Mouse (Mus musculus): ENCODE data around the gene Ugt1a5. TPM values are rescaled to one million over a fixed set of nuclear protein-coding genes. Genes with fewer than 3 reads are reported as not detected.
"Not testable (repeated sequence)": the region's sequence is repeated elsewhere in the genome, so short reads cannot be mapped to it uniquely, and the experiment has no call there.

Ugt1a5 gene
- polyA plus RNA-seq, 1 experiment from 2014 or later: not detected

DNA sequence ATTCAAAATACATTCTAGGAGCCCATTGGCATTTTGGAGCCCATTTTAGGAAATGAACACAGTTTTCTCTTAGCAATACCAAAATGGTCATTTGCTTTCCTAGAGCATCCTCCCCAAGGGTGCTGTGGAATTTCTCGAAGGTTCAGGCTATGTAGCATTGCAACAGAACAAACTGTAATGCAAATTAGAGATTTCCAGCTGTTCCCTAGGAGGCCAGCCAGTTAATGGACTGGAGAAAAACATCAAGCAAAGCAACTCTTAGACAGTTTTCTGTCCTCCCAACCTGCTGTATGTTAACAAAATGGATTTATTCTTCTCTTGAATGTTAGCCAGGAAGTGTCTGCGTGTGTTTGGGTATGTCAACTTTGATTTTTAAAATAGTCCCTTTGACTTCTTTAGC, 29.2 kb upstream of the Ugt1a5 start:
- DNase-seq (ENCODE audit: low spot score, missing footprints) (no peak), ATAC-seq (ENCODE audit: low FRiP score) (no peak)
- Histone ChIP-seq H3K9me3 (ENCODE audit: control insufficient read depth, low read length) (no peaks in the 10 kb centered on the region), H3K27me3 (ENCODE audit: control insufficient read depth, insufficient read depth, low read length) (no peaks in the 10 kb centered on the region), H3K4me2 (no peak overlapping the region), H3K9ac (ENCODE audit: low read length) (no peak overlapping the region), H3K4me3 (ENCODE audit: low read depth, low read length) (no peak overlapping the region), H3K36me3 (ENCODE audit: control insufficient read depth, insufficient read depth, low read length) (no peaks in the 10 kb centered on the region), H3K4me1 (ENCODE audit: control insufficient read depth, insufficient read depth, low read length) (no peaks in the 10 kb centered on the region), H3K27ac (ENCODE audit: low read depth, low read length) (no peak overlapping the region)
- 81% methylated on average over 2 of the region's 2 CpGs for WGBS

- Histone ChIP-seq H3K27me3 (ENCODE audit: control insufficient read depth, insufficient read depth, low read length) (no peaks in the 10 kb centered on the region), H3K9me3 (ENCODE audit: control insufficient read depth, low read length) (no peaks in the 10 kb centered on the region), H3K36me3 (ENCODE audit: control insufficient read depth, insufficient read depth, low read length) (no peaks in the 10 kb centered on the region), H3K4me2 (no peak overlapping the region), H3K4me3 (ENCODE audit: low read depth, low read length) (no peak overlapping the region), H3K4me1 (ENCODE audit: control insufficient read depth, insufficient read depth, low read length) (no peaks in the 10 kb centered on the region), H3K27ac (ENCODE audit: low read depth, low read length) (no peak overlapping the region), H3K9ac (ENCODE audit: low read length) (no peak overlapping the region)
- DNase-seq (ENCODE audit: low spot score, missing footprints) (no peak), ATAC-seq (ENCODE audit: low FRiP score) (no peak)
- WGBS: 89% methylated on average over 3 of the region's 3 CpGs
Observed at GRCm38 (mm10) chr1:88137264-88137663, 28.5 kb upstream of the Ugt1a5 start.

DNA sequence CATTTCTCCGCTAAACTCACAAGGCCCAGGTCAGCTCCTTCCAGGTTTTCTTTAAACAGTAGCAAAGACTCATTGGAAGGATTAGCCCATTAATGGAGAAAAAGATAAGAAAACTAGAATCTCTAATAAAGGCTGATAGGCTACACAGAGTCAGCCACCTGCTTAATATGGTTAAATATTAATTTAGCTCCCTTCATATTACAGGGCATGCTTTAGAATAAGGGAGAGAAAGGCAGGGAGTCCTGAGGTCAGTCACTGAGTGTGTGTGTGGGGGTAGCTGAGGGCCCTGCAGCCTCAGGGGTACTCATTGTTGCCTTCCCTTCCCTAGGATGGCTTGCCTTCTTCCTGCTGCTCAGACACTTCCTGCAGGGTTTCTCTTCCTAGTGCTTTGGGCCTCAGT, 27.7 kb upstream of the Ugt1a5 start:
- no peak overlapping the region for H3K4me2 ChIP-seq
- H3K9me3 ChIP-seq (ENCODE audit: control insufficient read depth, low read length): no peaks in the 10 kb centered on the region
- no peak overlapping the region for H3K27ac ChIP-seq (ENCODE audit: low read depth, low read length)
- no peak overlapping the region for H3K9ac ChIP-seq (ENCODE audit: low read length)
- DNase-seq (ENCODE audit: low spot score, missing footprints) (no peak), ATAC-seq (ENCODE audit: low FRiP score) (no peak)
- no peaks in the 10 kb centered on the region for H3K4me1 ChIP-seq (ENCODE audit: control insufficient read depth, insufficient read depth, low read length)
- H3K4me3 ChIP-seq (ENCODE audit: low read depth, low read length): no peak overlapping the region
- 91% methylated on average over 1 of the region's 1 CpGs for WGBS
- no peaks in the 10 kb centered on the region for H3K27me3 ChIP-seq (ENCODE audit: control insufficient read depth, insufficient read depth, low read length)
- no peaks in the 10 kb centered on the region for H3K36me3 ChIP-seq (ENCODE audit: control insufficient read depth, insufficient read depth, low read length)

DNA sequence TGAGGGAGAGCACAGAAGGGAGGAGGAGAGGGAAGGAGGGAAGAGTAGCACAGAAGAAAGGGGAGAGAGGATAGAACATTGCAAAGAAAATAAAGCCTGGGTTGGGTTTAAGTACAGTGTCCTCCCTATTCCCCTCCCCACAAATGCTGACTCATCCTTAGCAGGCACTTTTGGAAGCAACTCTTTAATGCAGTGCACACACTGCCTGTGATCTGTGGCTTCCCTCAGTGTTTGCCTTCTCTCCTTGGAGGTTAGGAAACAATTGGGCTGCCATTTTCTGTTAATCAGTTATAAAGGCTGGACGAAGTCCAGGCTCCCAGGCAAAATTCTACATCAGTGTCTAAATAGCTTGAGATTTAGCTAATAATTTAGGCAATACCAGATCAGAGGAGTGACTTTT, 25.3 kb upstream of the Ugt1a5 start:
- not testable (repeated sequence) for H3K27ac ChIP-seq (ENCODE audit: low read depth, low read length); H3K27me3 ChIP-seq (ENCODE audit: control insufficient read depth, insufficient read depth, low read length); H3K4me1 ChIP-seq (ENCODE audit: control insufficient read depth, insufficient read depth, low read length); H3K9ac ChIP-seq (ENCODE audit: low read length); ATAC-seq (ENCODE audit: low FRiP score); H3K4me2 ChIP-seq; DNase-seq (ENCODE audit: low spot score, missing footprints); H3K9me3 ChIP-seq (ENCODE audit: control insufficient read depth, low read length); H3K4me3 ChIP-seq (ENCODE audit: low read depth, low read length); H3K36me3 ChIP-seq (ENCODE audit: control insufficient read depth, insufficient read depth, low read length)
- WGBS: 65% methylated on average over 1 of the region's 1 CpGs

DNA sequence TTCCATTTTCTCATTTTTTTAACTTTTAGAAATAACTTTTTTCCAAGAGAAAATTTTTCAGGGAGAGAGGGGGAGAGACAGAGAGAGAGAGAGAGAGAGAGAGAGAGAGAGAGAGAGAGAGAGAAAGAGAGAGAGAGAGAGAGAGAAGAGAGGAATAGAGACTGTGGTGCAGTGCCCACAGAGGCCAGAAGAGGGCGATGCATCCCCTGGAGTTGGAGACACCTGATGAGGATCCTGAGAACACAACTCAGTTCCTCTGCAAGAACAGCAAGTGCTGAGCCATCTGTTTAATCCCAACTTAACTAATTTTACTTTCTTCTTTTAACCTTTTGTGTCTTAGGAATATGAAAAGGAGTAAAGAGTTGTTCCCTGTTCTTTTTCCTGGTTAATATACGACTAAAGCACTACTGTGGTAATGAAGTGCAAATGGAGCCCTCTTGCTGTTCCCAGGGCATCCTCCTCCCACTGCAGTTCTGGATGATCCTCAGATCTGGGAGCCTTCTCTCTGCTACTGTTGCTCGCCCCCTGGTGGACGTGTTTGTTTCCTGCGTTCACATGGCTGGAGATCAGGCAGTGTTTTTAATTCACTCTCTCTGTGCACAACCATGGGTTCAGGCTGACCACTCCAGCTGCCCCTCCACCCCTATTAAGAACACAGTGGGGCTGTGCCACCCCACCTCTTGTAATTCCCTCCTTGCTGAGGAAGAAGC, 21.7 kb upstream of the Ugt1a5 start:
- not testable (repeated sequence) for H3K9me3 ChIP-seq (ENCODE audit: control insufficient read depth, low read length); H3K4me1 ChIP-seq (ENCODE audit: control insufficient read depth, insufficient read depth, low read length); H3K36me3 ChIP-seq (ENCODE audit: control insufficient read depth, insufficient read depth, low read length); H3K4me2 ChIP-seq; H3K4me3 ChIP-seq (ENCODE audit: low read depth, low read length); H3K27me3 ChIP-seq (ENCODE audit: control insufficient read depth, insufficient read depth, low read length); H3K27ac ChIP-seq (ENCODE audit: low read depth, low read length); H3K9ac ChIP-seq (ENCODE audit: low read length)
- 6% methylated on average over 4 of the region's 5 CpGs for WGBS
- peak; percentile 22; the same call in 1 of the 2 replicates for ATAC-seq (ENCODE audit: low FRiP score)
- peak; percentile 87 for DNase-seq (ENCODE audit: low spot score, missing footprints)

DNA sequence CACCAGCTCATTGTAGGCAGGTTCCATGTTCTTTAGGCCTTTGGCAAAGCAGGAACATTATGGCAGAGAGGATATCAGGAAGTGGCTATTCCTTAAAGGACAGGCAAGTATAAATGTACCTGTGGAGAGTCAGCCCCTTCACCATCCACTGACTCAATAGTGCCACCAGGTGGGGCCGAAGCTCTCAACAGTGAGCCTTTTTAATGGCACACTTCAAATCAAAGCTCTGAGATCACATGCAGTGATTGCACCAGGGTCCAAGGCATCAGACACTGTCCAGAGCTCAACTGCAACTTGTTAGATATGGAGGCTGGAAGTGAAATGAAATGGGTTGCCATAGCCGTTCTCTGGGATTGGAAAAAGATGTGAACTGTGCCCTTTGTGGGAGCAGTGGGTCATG, 20.5 kb upstream of the Ugt1a5 start:
- ATAC-seq (ENCODE audit: low FRiP score); H3K4me1 ChIP-seq (ENCODE audit: control insufficient read depth, insufficient read depth, low read length); H3K36me3 ChIP-seq (ENCODE audit: control insufficient read depth, insufficient read depth, low read length); H3K9ac ChIP-seq (ENCODE audit: low read length); DNase-seq (ENCODE audit: low spot score, missing footprints); H3K9me3 ChIP-seq (ENCODE audit: control insufficient read depth, low read length); H3K4me3 ChIP-seq (ENCODE audit: low read depth, low read length); H3K4me2 ChIP-seq; H3K27ac ChIP-seq (ENCODE audit: low read depth, low read length); H3K27me3 ChIP-seq (ENCODE audit: control insufficient read depth, insufficient read depth, low read length): not testable (repeated sequence)
- 75% methylated on average over 2 of the region's 2 CpGs for WGBS

DNA sequence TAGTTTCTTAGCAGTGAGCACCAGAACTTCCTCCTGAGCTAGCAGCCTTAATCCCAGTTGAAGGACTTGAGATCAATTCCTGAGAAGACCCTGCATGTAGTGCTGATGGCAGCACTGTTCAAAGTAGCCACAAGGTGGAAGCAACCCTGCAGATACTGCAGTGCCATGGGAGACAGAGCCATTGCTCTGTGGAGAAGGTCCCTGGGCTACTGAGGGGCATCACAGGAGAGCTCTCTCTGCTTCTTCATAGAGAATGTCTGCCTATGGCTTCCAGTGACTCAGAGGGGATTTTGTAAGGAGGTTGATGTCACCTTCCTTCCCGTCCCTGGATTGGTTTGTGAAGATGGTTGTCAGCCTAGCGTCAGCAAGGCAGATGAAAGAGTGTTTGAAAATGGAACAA, 15.7 kb upstream of the Ugt1a5 start:
- not testable (repeated sequence) for H3K4me1 ChIP-seq (ENCODE audit: control insufficient read depth, insufficient read depth, low read length); H3K4me3 ChIP-seq (ENCODE audit: low read depth, low read length); H3K36me3 ChIP-seq (ENCODE audit: control insufficient read depth, insufficient read depth, low read length); H3K9ac ChIP-seq (ENCODE audit: low read length); H3K27me3 ChIP-seq (ENCODE audit: control insufficient read depth, insufficient read depth, low read length); H3K9me3 ChIP-seq (ENCODE audit: control insufficient read depth, low read length); ATAC-seq (ENCODE audit: low FRiP score); H3K27ac ChIP-seq (ENCODE audit: low read depth, low read length); H3K4me2 ChIP-seq; DNase-seq (ENCODE audit: low spot score, missing footprints)
- 83% methylated on average over 2 of the region's 2 CpGs for WGBS

DNA sequence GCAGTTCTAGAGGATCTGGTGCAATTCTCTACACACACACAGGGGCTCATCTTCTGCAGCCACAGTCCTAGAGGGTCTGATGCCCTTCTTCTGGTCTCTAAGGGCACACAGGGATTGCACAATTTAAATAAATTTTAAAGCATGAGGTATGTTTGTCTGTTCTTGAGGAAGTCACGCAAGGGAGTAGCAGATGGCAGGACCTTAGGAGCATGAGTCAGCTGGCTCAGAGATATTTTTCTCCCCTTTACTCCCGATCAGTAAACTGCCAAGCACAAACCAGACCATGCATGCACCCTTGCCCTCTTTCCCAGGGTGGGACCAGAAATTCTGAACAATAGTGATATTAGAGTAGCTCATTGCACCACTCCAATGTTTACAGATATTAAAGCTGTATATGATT, 7.4 kb upstream of the Ugt1a5 start:
- Histone ChIP-seq H3K4me1 (ENCODE audit: control insufficient read depth, insufficient read depth, low read length) (no peaks in the 10 kb centered on the region), H3K27me3 (ENCODE audit: control insufficient read depth, insufficient read depth, low read length) (no peaks in the 10 kb centered on the region), H3K36me3 (ENCODE audit: control insufficient read depth, insufficient read depth, low read length) (no peaks in the 10 kb centered on the region), H3K9ac (ENCODE audit: low read length) (no peak overlapping the region), H3K4me2 (no peak overlapping the region), H3K27ac (ENCODE audit: low read depth, low read length) (no peak overlapping the region), H3K9me3 (ENCODE audit: control insufficient read depth, low read length) (no peaks in the 10 kb centered on the region), H3K4me3 (ENCODE audit: low read depth, low read length) (no peak overlapping the region)
- no peak for ATAC-seq (ENCODE audit: low FRiP score)
- no peak for DNase-seq (ENCODE audit: low spot score, missing footprints)
- 86% methylated on average over 2 of the region's 2 CpGs for WGBS

DNA sequence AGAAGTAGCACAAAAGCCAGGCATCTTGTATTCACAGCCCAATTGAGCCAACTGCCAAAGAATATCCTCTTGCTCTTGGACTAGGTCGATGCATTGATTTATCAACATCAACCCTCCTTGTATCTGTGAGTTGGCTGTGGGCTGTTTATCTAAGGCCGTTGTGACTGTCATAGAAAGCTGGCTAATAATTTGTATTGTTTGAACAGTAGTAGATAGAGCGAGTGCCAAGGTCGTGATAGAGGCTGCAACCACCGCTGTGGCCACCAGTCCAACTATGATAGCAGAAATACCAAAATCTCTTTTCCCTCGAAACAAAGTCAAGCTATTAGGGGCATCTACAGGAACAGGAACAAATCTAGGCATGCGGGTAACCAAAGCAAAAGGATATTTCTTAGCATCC, 6.4 kb downstream of the Ugt1a5 start:
- not testable (repeated sequence) for DNase-seq (ENCODE audit: low spot score, missing footprints); H3K27me3 ChIP-seq (ENCODE audit: control insufficient read depth, insufficient read depth, low read length); H3K9me3 ChIP-seq (ENCODE audit: control insufficient read depth, low read length); H3K4me2 ChIP-seq; H3K4me1 ChIP-seq (ENCODE audit: control insufficient read depth, insufficient read depth, low read length); H3K36me3 ChIP-seq (ENCODE audit: control insufficient read depth, insufficient read depth, low read length); H3K9ac ChIP-seq (ENCODE audit: low read length); H3K27ac ChIP-seq (ENCODE audit: low read depth, low read length); ATAC-seq (ENCODE audit: low FRiP score); H3K4me3 ChIP-seq (ENCODE audit: low read depth, low read length)
- WGBS: 95% methylated on average over 5 of the region's 7 CpGs
